Mouse (Mus musculus): Measurements from ENCODE around the gene Dr1.

DNA sequence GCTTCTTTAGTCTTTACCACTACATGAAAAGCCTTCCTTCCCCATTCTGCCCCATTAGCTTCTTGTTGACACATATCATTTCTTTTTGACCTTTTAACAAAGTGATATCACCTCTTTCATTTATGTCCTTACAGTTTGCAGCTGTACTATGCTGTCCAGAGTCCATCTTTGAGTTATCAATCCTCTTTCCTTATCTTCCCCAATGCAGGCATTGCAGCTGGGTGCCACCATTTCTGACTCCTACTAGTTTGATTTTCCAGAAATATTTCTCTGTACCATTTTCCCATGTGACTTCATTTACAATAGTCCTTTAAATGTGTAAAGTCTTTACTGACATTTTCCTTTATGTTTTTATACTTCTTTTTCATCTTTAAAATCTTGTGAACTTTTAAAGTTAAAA is 1.7 kb upstream of the Dr1 start:
- TF ChIP-seq GATA1 (IDR thresholded peaks at IDR 0.05; ENCODE audit: borderline replicate concordance, low read length), result no peak
- TF ChIP-seq FLI1 (IDR thresholded peaks at IDR 0.05; ENCODE audit: low read length), result no peak
